Mouse (Mus musculus) heart, postnatal 0 days (tissue): ENCODE measurements around the gene Ikzf2.

ENCODE experiments used
- CTCF ChIP-seq: IDR thresholded peaks from 2 replicates; pipeline ENCODE4 v1.5.1; 2016; ENCODE audit warnings: antibody characterized with exemption, control low read depth, low read depth
- EP300 ChIP-seq: IDR thresholded peaks from 2 replicates; pipeline ENCODE4 v1.6.1; 2016; ENCODE audit warnings: antibody characterized with exemption, low read depth

DNA sequence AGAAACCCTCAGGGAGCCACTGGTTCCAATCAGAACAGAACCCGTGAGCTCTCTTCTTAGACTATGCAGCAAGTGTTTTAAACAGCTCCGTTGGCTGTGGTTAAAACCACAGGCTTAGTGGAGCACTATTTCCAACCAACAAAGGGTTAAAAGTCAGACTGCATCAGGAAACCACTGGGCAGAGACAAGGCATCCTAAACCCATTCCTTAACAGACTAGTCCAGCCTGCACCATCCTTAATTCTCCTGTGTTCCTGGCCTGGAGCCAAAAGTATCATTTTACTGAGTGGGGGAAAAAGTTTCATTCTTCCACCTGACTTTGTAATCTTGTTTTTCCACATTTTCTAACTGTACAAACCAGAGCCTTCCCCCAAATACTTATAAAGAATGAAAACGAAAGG is 49.1 kb downstream of the Ikzf2 start:
- TF ChIP-seq CTCF (no peak), EP300 (no peak)
